Mouse (Mus musculus) G1E (cell line): Measurements from ENCODE around the gene Tbc1d2.

ENCODE experiments used
- CTCF ChIP-seq: IDR thresholded peaks from 2 replicates; pipeline ENCODE4 v1.5.1; 2012; ENCODE audit warnings: low read depth, low read length, inconsistent platforms, mixed read lengths
- GATA1 ChIP-seq: IDR thresholded peaks from 2 replicates; pipeline ENCODE4 v1.6.1; 2012; ENCODE audit warnings: borderline replicate concordance, low read length, inconsistent platforms, mixed read lengths
- POLR2AphosphoS5 ChIP-seq: IDR thresholded peaks from 2 replicates; pipeline ENCODE4 v1.6.1; 2012; ENCODE audit warnings: low read depth, low read length, inconsistent platforms; ENCODE audit not compliant: insufficient replicate concordance
- TAL1 ChIP-seq: conservative IDR thresholded peaks from 2 replicates; pipeline ENCODE4 v1.6.1; 2012; ENCODE audit warnings: low read depth, low read length, inconsistent platforms, mixed read lengths

DNA sequence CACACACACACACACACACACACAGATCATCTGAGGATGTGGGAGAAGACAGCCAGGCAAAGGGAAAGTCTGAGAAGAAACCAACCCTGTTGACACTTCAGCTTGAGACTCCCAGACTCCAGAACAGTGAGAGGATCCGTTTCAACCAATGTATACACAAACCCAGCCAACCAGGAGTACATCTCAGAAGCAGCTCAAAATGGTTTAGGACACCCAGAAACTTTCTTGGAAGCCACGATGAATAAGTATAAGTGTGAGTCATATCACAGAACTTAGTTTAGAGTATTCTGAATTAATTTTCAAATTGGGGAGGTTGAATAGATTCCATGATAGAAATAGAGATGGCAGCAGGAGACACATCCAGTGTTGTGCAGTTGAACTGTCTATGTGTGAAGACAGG, 5.9 kb upstream of the Tbc1d2 start:
- TF ChIP-seq CTCF (no peak), GATA1 (no peak), POLR2AphosphoS5 (no peak), TAL1 (no peak)
